Mouse (Mus musculus): ENCODE results near the gene Hcn1. TPM values are rescaled to one million over a fixed set of nuclear protein-coding genes. Genes with fewer than 3 reads are reported as not detected.
"Not testable (repeated sequence)": the region's sequence is repeated elsewhere in the genome, so short reads cannot be mapped to it uniquely, and the experiment has no call there.

Hcn1 gene
- total and polyA plus RNA-seq, 2 experiments from 2014 or later: 0.07 to 0.08 TPM

DNA sequence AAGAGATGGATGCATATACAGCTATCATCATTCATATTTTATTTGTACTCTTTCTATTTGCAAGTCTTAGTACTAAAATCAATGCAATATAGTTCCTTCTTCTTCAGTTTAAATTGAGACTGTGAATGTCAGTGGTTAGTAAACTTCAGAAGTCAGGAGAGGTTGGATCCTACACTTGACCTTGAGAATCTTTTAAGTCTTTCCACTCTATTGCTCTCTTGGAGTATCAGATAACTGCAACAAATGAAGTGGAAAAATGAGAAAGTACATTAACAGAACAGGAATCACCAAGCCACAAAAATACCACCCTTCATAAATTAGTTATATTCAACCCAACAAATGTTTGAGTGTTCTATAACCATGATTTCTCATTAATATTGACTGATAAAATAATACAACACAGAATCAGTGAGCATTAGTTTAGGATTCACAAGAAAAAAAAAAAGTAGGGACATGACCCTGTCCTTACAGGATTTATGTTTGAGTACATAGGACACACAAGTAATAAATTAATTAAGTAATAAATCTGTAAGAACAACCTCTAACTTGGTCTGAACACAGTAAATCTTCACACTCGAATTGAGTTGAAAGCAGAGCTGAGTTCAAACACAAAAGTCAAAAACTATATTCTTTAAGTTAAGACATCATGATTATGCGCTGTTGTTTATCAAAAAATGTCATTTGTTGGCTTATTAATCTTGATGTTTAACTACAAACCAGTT is 397.8 kb downstream of the Hcn1 start:
- DNase-seq (ENCODE audit: low spot score) (no peak), ATAC-seq (ENCODE audit: insufficient read depth, low read depth) (no peak)
- H3K9me3 ChIP-seq (replicated peaks; ENCODE audit: control insufficient read depth, low read length): no peaks in the 10 kb centered on the region
- no peak overlapping the region for H3K4me3 ChIP-seq (ENCODE audit: low read depth, low read length)
- no peak overlapping the region for H3K4me2 ChIP-seq (ENCODE audit: low read depth, low read length)
- H3K4me1 ChIP-seq (ENCODE audit: control insufficient read depth, insufficient read depth): no peaks in the 10 kb centered on the region
- no peak overlapping the region for H3K27ac ChIP-seq (ENCODE audit: low read depth)
- no peaks in the 10 kb centered on the region for H3K36me3 ChIP-seq (replicated peaks; ENCODE audit: control insufficient read depth, insufficient read depth, low read length)
- H3K9ac ChIP-seq (replicated peaks; ENCODE audit: low read depth, low read length): no peak overlapping the region
- WGBS: 72% methylated on average over 2 of the region's 2 CpGs
- H3K27me3 ChIP-seq (ENCODE audit: control insufficient read depth, insufficient read depth, low read length): no peaks in the 10 kb centered on the region
- TF ChIP-seq EP300 (IDR thresholded peaks at IDR 0.05; ENCODE audit: low read depth) (no peak), CTCF (IDR thresholded peaks at IDR 0.05; ENCODE audit: low read depth) (no peak)

DNA sequence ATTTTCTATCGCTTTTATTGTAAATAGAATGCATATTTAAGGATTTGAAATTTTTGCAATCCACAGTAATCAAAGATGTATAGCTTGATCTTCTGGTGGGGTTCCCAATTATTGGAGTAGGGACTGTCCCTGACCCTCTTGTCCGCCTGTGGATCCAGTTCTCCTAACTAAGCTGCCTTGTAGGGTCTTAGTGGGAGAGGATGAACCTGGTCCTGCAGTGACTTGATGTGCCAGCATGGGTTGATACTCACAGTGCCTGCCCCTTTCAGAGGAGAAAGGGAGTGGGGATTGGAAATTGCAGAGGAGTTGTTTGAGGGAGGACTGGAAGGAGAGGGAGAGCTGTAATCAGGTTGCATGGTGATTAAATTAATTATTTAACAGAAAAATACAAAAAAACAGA is 398.4 kb downstream of the Hcn1 start:
- TF ChIP-seq CTCF (IDR thresholded peaks at IDR 0.05; ENCODE audit: low read depth) (no peak), EP300 (IDR thresholded peaks at IDR 0.05; ENCODE audit: low read depth) (no peak)
- Histone ChIP-seq H3K36me3 (replicated peaks; ENCODE audit: control insufficient read depth, insufficient read depth, low read length) (no peaks in the 10 kb centered on the region), H3K4me2 (ENCODE audit: low read depth, low read length) (no peak overlapping the region), H3K9ac (replicated peaks; ENCODE audit: low read depth, low read length) (no peak overlapping the region), H3K27me3 (ENCODE audit: control insufficient read depth, insufficient read depth, low read length) (no peaks in the 10 kb centered on the region), H3K27ac (ENCODE audit: low read depth) (no peak overlapping the region), H3K9me3 (replicated peaks; ENCODE audit: control insufficient read depth, low read length) (no peaks in the 10 kb centered on the region), H3K4me1 (ENCODE audit: control insufficient read depth, insufficient read depth) (no peaks in the 10 kb centered on the region), H3K4me3 (ENCODE audit: low read depth, low read length) (no peak overlapping the region)
- ATAC-seq (ENCODE audit: insufficient read depth, low read depth) (no peak), DNase-seq (ENCODE audit: low spot score) (no peak)
- WGBS: 72% methylated on average over 2 of the region's 2 CpGs

DNA sequence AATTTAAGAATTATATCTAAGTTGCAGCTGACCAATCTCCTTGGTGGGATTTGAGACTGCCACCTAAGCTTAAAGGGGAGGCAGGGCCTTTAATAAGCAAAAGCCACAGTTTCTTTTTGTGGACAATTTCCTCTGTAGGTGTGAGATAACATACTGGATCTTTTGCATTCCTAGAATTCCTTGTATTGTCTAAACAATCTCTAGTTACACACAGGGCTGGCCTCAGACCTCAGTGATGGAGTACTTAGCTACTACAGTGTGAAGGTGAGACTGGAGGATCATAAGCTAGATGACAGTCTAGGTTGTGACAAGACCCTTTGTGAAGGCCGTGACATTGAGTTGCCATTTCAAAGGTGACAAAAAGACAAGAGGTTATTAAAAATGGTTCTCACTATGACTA is 419.1 kb downstream of the Hcn1 start:
- Histone ChIP-seq H3K4me1 (ENCODE audit: control insufficient read depth, insufficient read depth) (no peaks in the 10 kb centered on the region), H3K36me3 (replicated peaks; ENCODE audit: control insufficient read depth, insufficient read depth, low read length) (no peaks in the 10 kb centered on the region), H3K9me3 (replicated peaks; ENCODE audit: control insufficient read depth, low read length) (no peaks in the 10 kb centered on the region), H3K4me3 (ENCODE audit: low read depth, low read length) (no peak overlapping the region), H3K27me3 (ENCODE audit: control insufficient read depth, insufficient read depth, low read length) (no peaks in the 10 kb centered on the region), H3K9ac (replicated peaks; ENCODE audit: low read depth, low read length) (no peak overlapping the region), H3K27ac (ENCODE audit: low read depth) (no peak overlapping the region), H3K4me2 (ENCODE audit: low read depth, low read length) (no peak overlapping the region)
- DNase-seq (ENCODE audit: low spot score) (no peak), ATAC-seq (ENCODE audit: insufficient read depth, low read depth) (no peak)
- WGBS: 59% methylated on average over 1 of the region's 1 CpGs
- TF ChIP-seq EP300 (IDR thresholded peaks at IDR 0.05; ENCODE audit: low read depth) (no peak), CTCF (IDR thresholded peaks at IDR 0.05; ENCODE audit: low read depth) (no peak)

DNA sequence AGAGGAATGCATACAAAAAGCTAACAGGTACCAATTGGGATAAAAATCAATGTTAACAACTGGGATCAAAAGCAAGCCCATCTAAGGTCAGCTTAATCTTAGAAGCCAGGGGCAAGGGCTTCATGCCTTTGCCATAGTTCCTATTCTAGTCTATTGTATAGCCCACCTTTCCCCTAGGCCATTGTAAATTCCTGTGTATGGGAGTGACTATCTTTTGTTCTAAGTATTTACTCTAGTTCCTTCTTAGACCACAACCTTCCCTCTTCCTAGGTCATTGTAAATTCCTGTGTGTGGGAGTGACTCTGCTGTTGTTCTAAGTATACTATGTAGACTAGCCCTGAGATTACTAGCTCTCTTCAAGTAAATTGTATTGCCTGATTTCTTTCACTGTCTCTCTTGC is 420.8 kb downstream of the Hcn1 start:
- ATAC-seq (ENCODE audit: insufficient read depth, low read depth): not testable (repeated sequence)

DNA sequence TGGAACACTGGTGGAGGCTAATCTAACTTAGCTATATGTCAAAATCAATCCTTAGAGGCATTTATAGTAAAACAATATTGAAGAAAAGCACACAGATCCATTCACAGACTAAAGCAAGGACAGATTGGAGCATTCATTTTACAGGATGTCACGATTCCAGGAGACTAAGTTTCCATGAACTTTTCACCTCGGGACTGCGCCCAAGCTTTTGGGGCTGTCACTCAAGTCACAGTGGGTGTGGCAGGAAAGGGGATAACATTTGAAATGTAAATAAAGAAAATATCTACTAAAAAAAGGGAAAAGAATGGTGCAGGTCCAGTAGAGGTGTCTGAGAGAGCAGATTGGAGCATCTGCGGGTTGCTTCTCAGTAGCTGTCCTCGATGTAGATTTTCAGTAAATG is 421.3 kb downstream of the Hcn1 start:
- H3K9me3 ChIP-seq (replicated peaks; ENCODE audit: control insufficient read depth, low read length): no peaks in the 10 kb centered on the region
- WGBS: 75% methylated on average over 5 of the region's 5 CpGs
- DNase-seq (ENCODE audit: low spot score) (no peak), ATAC-seq (ENCODE audit: insufficient read depth, low read depth) (no peak)
- no peak overlapping the region for H3K4me2 ChIP-seq (ENCODE audit: low read depth, low read length)
- H3K4me1 ChIP-seq (ENCODE audit: control insufficient read depth, insufficient read depth): no peaks in the 10 kb centered on the region
- H3K4me3 ChIP-seq (ENCODE audit: low read depth, low read length): no peak overlapping the region
- TF ChIP-seq EP300 (IDR thresholded peaks at IDR 0.05; ENCODE audit: low read depth) (no peak), CTCF (IDR thresholded peaks at IDR 0.05; ENCODE audit: low read depth) (no peak)
- no peaks in the 10 kb centered on the region for H3K36me3 ChIP-seq (replicated peaks; ENCODE audit: control insufficient read depth, insufficient read depth, low read length)
- H3K9ac ChIP-seq (replicated peaks; ENCODE audit: low read depth, low read length): no peak overlapping the region
- no peak overlapping the region for H3K27ac ChIP-seq (ENCODE audit: low read depth)
- H3K27me3 ChIP-seq (ENCODE audit: control insufficient read depth, insufficient read depth, low read length): no peaks in the 10 kb centered on the region

More for the DNA sequence above, 420.8 kb downstream of the Hcn1 start:
- not testable (repeated sequence) for H3K27me3 ChIP-seq (ENCODE audit: control insufficient read depth, insufficient read depth, low read length); H3K4me1 ChIP-seq (ENCODE audit: control insufficient read depth, insufficient read depth); H3K27ac ChIP-seq (ENCODE audit: low read depth); H3K9ac ChIP-seq (replicated peaks; ENCODE audit: low read depth, low read length); DNase-seq (ENCODE audit: low spot score); H3K9me3 ChIP-seq (replicated peaks; ENCODE audit: control insufficient read depth, low read length); H3K4me2 ChIP-seq (ENCODE audit: low read depth, low read length); H3K36me3 ChIP-seq (replicated peaks; ENCODE audit: control insufficient read depth, insufficient read depth, low read length); H3K4me3 ChIP-seq (ENCODE audit: low read depth, low read length)

DNA sequence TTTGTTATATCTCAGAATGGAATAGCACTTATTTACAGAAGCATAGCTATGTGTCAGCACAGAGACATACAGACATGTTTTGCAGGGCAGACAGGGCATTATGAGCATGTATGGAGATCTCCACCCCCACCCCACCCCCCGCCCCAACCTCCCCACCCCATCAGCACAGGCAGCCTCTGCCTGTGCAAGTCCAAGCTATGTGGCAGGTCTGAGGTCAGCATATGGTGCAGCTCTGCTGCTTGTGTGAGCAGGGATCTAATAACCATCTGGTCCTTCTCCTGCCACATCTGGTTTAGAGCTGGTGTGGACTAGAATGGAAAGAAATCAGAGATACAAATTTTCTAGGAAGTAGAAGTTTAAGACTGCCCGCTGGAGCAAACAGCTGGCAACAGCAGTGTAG is 424.4 kb downstream of the Hcn1 start:
- Histone ChIP-seq H3K27me3 (ENCODE audit: control insufficient read depth, insufficient read depth, low read length) (no peaks in the 10 kb centered on the region), H3K36me3 (replicated peaks; ENCODE audit: control insufficient read depth, insufficient read depth, low read length) (no peaks in the 10 kb centered on the region), H3K9me3 (replicated peaks; ENCODE audit: control insufficient read depth, low read length) (no peaks in the 10 kb centered on the region), H3K4me2 (ENCODE audit: low read depth, low read length) (no peak overlapping the region), H3K4me3 (ENCODE audit: low read depth, low read length) (no peak overlapping the region), H3K9ac (replicated peaks; ENCODE audit: low read depth, low read length) (no peak overlapping the region), H3K4me1 (ENCODE audit: control insufficient read depth, insufficient read depth) (no peaks in the 10 kb centered on the region), H3K27ac (ENCODE audit: low read depth) (no peak overlapping the region)
- no peak for ATAC-seq (ENCODE audit: insufficient read depth, low read depth)
- TF ChIP-seq EP300 (IDR thresholded peaks at IDR 0.05; ENCODE audit: low read depth): no peak
- TF ChIP-seq CTCF (IDR thresholded peaks at IDR 0.05; ENCODE audit: low read depth): no peak
- no peak for DNase-seq (ENCODE audit: low spot score)
- 83% methylated on average over 2 of the region's 2 CpGs for WGBS

All from heart, postnatal 0 days (tissue).